Mouse (Mus musculus) adrenal gland, adult 18-20 months (tissue): Measurements from ENCODE around the gene Homer2. TPM values are rescaled to one million over a fixed set of nuclear protein-coding genes. Genes with fewer than 3 reads are reported as not detected.

Experiments used
- DNase-seq, 2 experiments: peaks; one replicate each; pipeline ENCODE4 v3.0.0; 2021 to 2022; ENCODE audit warnings: low spot score in 2 of 2
- total RNA-seq, 2 experiments: library from RNA; stranded (reverse); gene quantifications; 1 replicate in 1 of 2; 2 replicates in 1 of 2; pipeline ENCODE4 v1.2.3; 2021

Gene Homer2
- total RNA-seq, 2 experiments from 2014 or later: 1.7 to 4.9 TPM

- no peak for DNase-seq
Observed at GRCm38 (mm10) chr7:81565381-81566055, 141.8 kb downstream of the Homer2 start.

- no peak for DNase-seq
Observed at GRCm38 (mm10) chr7:81564766-81565165, 142.6 kb downstream of the Homer2 start.

- DNase-seq: no peak
Observed at GRCm38 (mm10) chr7:81563506-81564015, 143.8 kb downstream of the Homer2 start.

GRCm38 (mm10) chr7:81561211-81561610 is 146.1 kb downstream of the Homer2 start:
- peak in 1 of 2 experiments; percentile 8 for DNase-seq

- peak in 1 of 2 experiments; percentile 3 for DNase-seq
Observed at GRCm38 (mm10) chr7:81560101-81561049, 147.0 kb downstream of the Homer2 start.

GRCm38 (mm10) chr7:81559231-81559980 is 147.9 kb downstream of the Homer2 start:
- DNase-seq: peak in 1 of 2 experiments; percentile 4

GRCm38 (mm10) chr7:81557985-81558360 is 149.4 kb downstream of the Homer2 start:
- DNase-seq: no peak

- no peak for DNase-seq
Observed at GRCm38 (mm10) chr7:81557252-81557984, 149.9 kb downstream of the Homer2 start.

GRCm38 (mm10) chr7:81556839-81557238 is 150.5 kb downstream of the Homer2 start:
- no peak for DNase-seq

GRCm38 (mm10) chr7:81554369-81554768 is 153.0 kb downstream of the Homer2 start:
- no peak for DNase-seq

GRCm38 (mm10) chr7:81553589-81553988 is 153.7 kb downstream of the Homer2 start:
- no peak for DNase-seq

Other genes starting within 250 kb of the Homer2 start
- 10 to 100 TPM in 1 of 2 experiments, 1 to 10 TPM in 1; 9.8 to 12.3 TPM for gene Ap3b2, start 213.6 kb downstream of the Homer2 start, total RNA-seq
- not detected for gene BC048679, start 209.2 kb downstream of the Homer2 start, total RNA-seq
- gene Fsd2, start 140.6 kb downstream of the Homer2 start, total RNA-seq: 1 to 10 TPM in 1 of 2 experiments, under 1 TPM in 1; 0.66 to 6.2 TPM
- gene Whamm, start 136.3 kb downstream of the Homer2 start, total RNA-seq: 10 to 100 TPM; 18.9 to 20.1 TPM
- 10 to 100 TPM; 34.7 to 44.7 TPM for gene Ramac, start 55.4 kb upstream of the Homer2 start, total RNA-seq
- 10 to 100 TPM; 30.4 to 43.2 TPM for gene 3110040N11Rik, start 82.0 kb upstream of the Homer2 start, total RNA-seq
- gene Btbd1, start 121.9 kb upstream of the Homer2 start, total RNA-seq: 100 to 1,000 TPM; 118 to 124 TPM
- gene Gm10160, start 148.3 kb upstream of the Homer2 start, total RNA-seq: not detected
- gene Tm6sf1, start 151.5 kb upstream of the Homer2 start, total RNA-seq: 10 to 100 TPM; 17.2 to 23.0 TPM
- gene Hdgfl3, start 226.9 kb upstream of the Homer2 start, total RNA-seq: 1 to 10 TPM; 6.9 to 9.4 TPM